Mouse (Mus musculus): ENCODE measurements at regions not wholly inside any gene's neighbourhood (a gene's known extent, or its start where the extent isn't known, plus 50 kb on each side); places are given as distances from the start of the nearest gene placed in this dataset.

GRCm38 (mm10) chr10:56453578-56454069, 76.5 kb downstream of the Gja1 start:
- Histone ChIP-seq H3K27ac (ENCODE audit: insufficient read depth, low read length) (no peak overlapping the region), H3K4me1 (ENCODE audit: control insufficient read depth, insufficient read depth, low read length) (no peaks in the 10 kb centered on the region), H3K4me3 (ENCODE audit: insufficient read depth, low read length) (no peak overlapping the region)
- TF ChIP-seq CTCF (IDR thresholded peaks at IDR 0.05; ENCODE audit: extremely low read depth, insufficient read depth, low read length) (no peak), POLR2A (IDR thresholded peaks at IDR 0.05; ENCODE audit: extremely low read depth, insufficient read depth, low read length) (no peak)

DNA sequence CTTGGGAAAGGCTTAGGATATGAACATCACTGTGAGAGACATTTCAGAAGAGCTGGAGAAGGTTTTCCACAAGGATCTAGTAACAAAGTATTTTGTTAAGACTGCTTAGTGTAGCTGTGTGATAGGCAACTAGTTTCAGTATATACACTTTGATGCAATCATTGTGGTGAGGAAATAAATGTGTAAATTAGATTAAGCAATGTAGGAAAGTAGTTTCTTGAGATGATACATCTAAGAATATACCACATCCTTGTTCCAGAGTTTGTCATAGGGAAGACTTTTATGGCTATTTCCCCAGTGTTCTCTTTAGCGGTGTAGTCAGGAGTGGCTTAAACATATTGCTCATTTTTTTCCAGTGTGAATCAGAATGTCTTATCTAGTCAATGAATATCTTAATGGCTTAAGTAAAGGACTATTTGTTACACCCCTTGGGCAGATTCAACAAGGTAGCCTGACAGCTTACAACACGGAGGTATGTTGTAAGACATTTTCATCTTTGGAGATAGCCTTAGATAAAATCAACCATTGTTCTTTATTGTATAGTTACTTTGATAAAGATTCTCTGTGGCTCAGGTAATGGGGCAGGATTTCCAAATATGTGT, 78.8 kb downstream of the Gja1 start:
- no peak for TF ChIP-seq CTCF (IDR thresholded peaks at IDR 0.05; ENCODE audit: extremely low read depth, insufficient read depth, low read length)
- no peak for TF ChIP-seq POLR2A (IDR thresholded peaks at IDR 0.05; ENCODE audit: extremely low read depth, insufficient read depth, low read length)
- Histone ChIP-seq H3K27ac (ENCODE audit: insufficient read depth, low read length) (no peak overlapping the region), H3K4me1 (ENCODE audit: control insufficient read depth, insufficient read depth, low read length) (no peaks in the 10 kb centered on the region), H3K4me3 (ENCODE audit: insufficient read depth, low read length) (no peak overlapping the region)

GRCm38 (mm10) chr10:56468537-56468936, 91.4 kb downstream of the Gja1 start:
- no peak overlapping the region for H3K4me3 ChIP-seq (ENCODE audit: insufficient read depth, low read length)
- TF ChIP-seq CTCF (IDR thresholded peaks at IDR 0.05; ENCODE audit: extremely low read depth, insufficient read depth, low read length) (no peak), POLR2A (IDR thresholded peaks at IDR 0.05; ENCODE audit: extremely low read depth, insufficient read depth, low read length) (no peak)
- H3K4me1 ChIP-seq (ENCODE audit: control insufficient read depth, insufficient read depth, low read length): no peaks in the 10 kb centered on the region

DNA sequence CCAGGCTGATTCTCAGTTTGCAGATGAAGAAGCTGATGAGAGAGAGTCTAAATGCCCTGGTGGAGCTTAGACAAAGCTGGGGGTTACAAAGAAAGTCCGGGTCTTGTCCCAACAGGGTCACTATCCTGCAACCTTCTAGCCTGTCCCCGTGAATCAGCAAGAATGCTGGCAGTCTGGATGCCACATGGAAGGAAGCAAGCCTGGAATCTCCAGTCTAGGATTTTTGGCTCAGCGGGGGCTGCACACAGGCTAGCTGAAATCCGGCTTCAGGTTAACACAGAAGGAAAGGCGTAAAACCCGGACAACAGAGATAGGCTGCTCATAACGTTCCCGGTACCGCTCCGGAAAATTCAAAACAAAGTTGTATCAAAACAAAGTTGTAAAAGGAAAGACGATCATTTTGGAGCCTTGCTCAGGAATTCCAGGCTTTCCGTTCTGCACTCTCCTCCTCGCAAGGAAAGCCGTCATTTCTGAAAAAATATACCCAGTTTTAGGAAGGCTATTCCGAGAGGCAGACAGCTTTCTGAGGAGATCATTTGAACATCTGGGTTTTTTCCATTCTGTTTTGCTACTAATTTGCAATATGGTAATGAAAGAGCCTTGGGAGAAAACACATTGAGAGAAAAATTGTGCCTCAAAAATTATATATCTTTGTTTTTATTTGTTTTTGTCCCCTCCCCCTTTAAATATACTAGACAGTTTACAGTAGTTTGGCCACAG, 92.0 kb downstream of the Gja1 start:
- Histone ChIP-seq H3K4me1 (ENCODE audit: control insufficient read depth, insufficient read depth, low read length) (no peaks in the 10 kb centered on the region), H3K27ac (ENCODE audit: insufficient read depth, low read length) (no peak overlapping the region), H3K4me3 (ENCODE audit: insufficient read depth, low read length) (no peak overlapping the region; the same call in 1 of the 2 replicates)
- no peak for TF ChIP-seq POLR2A (IDR thresholded peaks at IDR 0.05; ENCODE audit: extremely low read depth, insufficient read depth, low read length)
- TF ChIP-seq CTCF (IDR thresholded peaks at IDR 0.05; ENCODE audit: extremely low read depth, insufficient read depth, low read length): no peak

More at GRCm38 (mm10) chr10:56468537-56468936, 91.4 kb downstream of the Gja1 start:
- H3K27ac ChIP-seq (ENCODE audit: insufficient read depth, low read length): no peak overlapping the region

DNA sequence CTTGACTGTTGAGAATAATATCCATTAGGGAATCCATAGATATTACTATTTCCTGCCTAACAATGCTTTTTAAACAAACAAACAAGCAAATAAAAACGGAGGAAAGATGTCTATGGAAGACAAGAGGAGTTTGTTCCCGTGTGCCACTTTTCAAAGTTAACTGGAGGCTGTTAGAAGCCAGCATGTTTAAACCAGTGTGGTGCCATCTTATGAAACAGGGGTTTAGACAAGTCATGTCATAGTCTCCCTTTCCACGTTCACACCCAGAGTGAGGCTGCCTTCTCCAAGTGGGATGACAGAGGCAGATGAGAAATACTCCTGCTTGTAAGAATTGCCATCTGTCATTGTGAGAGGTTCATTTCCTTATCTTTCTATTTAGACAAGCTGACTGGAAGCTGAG, 92.8 kb downstream of the Gja1 start:
- TF ChIP-seq POLR2A (IDR thresholded peaks at IDR 0.05; ENCODE audit: extremely low read depth, insufficient read depth, low read length) (no peak), CTCF (IDR thresholded peaks at IDR 0.05; ENCODE audit: extremely low read depth, insufficient read depth, low read length) (no peak)
- no peaks in the 10 kb centered on the region for H3K4me1 ChIP-seq (ENCODE audit: control insufficient read depth, insufficient read depth, low read length)
- no peak overlapping the region for H3K27ac ChIP-seq (ENCODE audit: insufficient read depth, low read length)
- H3K4me3 ChIP-seq (ENCODE audit: insufficient read depth, low read length): no peak overlapping the region

GRCm38 (mm10) chr10:56474951-56475350, 97.8 kb downstream of the Gja1 start:
- TF ChIP-seq CTCF (IDR thresholded peaks at IDR 0.05; ENCODE audit: extremely low read depth, insufficient read depth, low read length) (no peak), POLR2A (IDR thresholded peaks at IDR 0.05; ENCODE audit: extremely low read depth, insufficient read depth, low read length) (no peak)
- Histone ChIP-seq H3K4me3 (ENCODE audit: insufficient read depth, low read length) (no peak overlapping the region), H3K27ac (ENCODE audit: insufficient read depth, low read length) (no peak overlapping the region), H3K4me1 (ENCODE audit: control insufficient read depth, insufficient read depth, low read length) (no peaks in the 10 kb centered on the region)

- Histone ChIP-seq H3K4me1 (ENCODE audit: control insufficient read depth, insufficient read depth, low read length) (no peaks in the 10 kb centered on the region), H3K27ac (ENCODE audit: insufficient read depth, low read length) (no peak overlapping the region), H3K4me3 (ENCODE audit: insufficient read depth, low read length) (no peak overlapping the region)
- TF ChIP-seq CTCF (IDR thresholded peaks at IDR 0.05; ENCODE audit: extremely low read depth, insufficient read depth, low read length) (no peak), POLR2A (IDR thresholded peaks at IDR 0.05; ENCODE audit: extremely low read depth, insufficient read depth, low read length) (no peak)
These were observed 105.1 kb downstream of the Gja1 start for GRCm38 (mm10) chr10:56482156-56482716.

DNA sequence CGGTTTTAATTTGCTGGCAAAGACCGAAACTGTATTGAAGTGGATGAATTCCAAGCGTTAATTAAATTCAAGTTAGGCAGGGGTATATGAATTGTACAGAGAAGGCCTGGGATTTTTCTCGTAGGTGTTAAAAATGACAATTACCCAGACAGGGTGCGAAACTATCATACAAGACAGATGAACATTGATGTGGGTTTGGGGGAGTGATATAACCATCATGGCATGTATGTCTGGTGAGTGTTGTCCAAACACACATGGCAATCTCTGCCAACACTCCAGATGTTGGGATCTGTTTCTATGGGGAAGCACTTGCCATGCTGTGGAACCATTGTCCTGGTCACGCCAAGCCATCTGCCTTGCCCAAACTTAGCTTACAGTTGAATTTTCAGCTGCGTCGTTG, 107.8 kb downstream of the Gja1 start:
- no peak overlapping the region for H3K27ac ChIP-seq (ENCODE audit: insufficient read depth, low read length)

DNA sequence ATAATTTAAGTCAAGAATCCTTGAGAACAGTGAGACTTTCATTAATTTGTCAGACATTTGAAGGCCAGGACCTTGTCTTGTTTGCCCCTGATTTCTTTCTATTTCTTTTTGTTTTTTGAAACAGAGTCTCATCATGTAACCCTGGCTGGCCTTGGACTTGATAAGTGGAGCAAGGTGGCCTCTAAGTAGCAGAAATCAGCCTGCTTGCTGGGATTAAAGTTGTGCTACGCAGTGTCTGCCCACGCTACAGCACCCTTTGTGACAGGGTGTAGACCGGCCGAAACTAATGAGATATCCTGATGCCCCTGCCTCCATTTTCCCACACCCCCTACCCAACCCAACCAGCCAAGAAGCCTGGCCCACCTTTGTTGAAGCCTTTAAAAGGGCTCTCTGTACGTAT, 108.6 kb downstream of the Gja1 start:
- Histone ChIP-seq H3K27ac (ENCODE audit: insufficient read depth, low read length) (no peak overlapping the region), H3K4me3 (ENCODE audit: insufficient read depth, low read length) (no peak overlapping the region), H3K4me1 (ENCODE audit: control insufficient read depth, insufficient read depth, low read length) (no peaks in the 10 kb centered on the region)
- TF ChIP-seq CTCF (IDR thresholded peaks at IDR 0.05; ENCODE audit: extremely low read depth, insufficient read depth, low read length) (no peak), POLR2A (IDR thresholded peaks at IDR 0.05; ENCODE audit: extremely low read depth, insufficient read depth, low read length) (no peak)

More for the DNA sequence above, 107.8 kb downstream of the Gja1 start:
- TF ChIP-seq CTCF (IDR thresholded peaks at IDR 0.05; ENCODE audit: extremely low read depth, insufficient read depth, low read length): no peak
- no peak for TF ChIP-seq POLR2A (IDR thresholded peaks at IDR 0.05; ENCODE audit: extremely low read depth, insufficient read depth, low read length)
- H3K4me1 ChIP-seq (ENCODE audit: control insufficient read depth, insufficient read depth, low read length): no peaks in the 10 kb centered on the region
- H3K4me3 ChIP-seq (ENCODE audit: insufficient read depth, low read length): no peak overlapping the region
